Mouse (Mus musculus): Measurements from ENCODE around the gene Focad.

- TF ChIP-seq CTCF (IDR thresholded peaks at IDR 0.05; ENCODE audit: low read depth) (no peak), EP300 (IDR thresholded peaks at IDR 0.05; ENCODE audit: low read depth) (no peak)
Observed at GRCm38 (mm10) chr4:88299551-88299950, 205.1 kb downstream of the Focad start.
